Mouse (Mus musculus) embryonic facial prominence, embryonic 12.5 days (tissue): ENCODE measurements around the gene Gm4763. TPM values are rescaled to one million over a fixed set of nuclear protein-coding genes. Genes with fewer than 3 reads are reported as not detected.
A peak's percentile ranks its signal among the peaks of the same experiment; 100 is the strongest.
"Not testable (repeated sequence)": the region's sequence is repeated elsewhere in the genome, so short reads cannot be mapped to it uniquely, and the experiment has no call there.

Experiments used
- ATAC-seq: fragments of 200-750 bp; cut with Nextera tagmentation; 2 replicates; pipeline ENCODE4 v1.8.0; 2017; ENCODE audit not compliant: insufficient number of reproducible peaks, insufficient read depth, low FRiP score, low TSS enrichment
- H3K27ac ChIP-seq: fragments of 300-500 bp; sonication (generic); 2 replicates; pipeline ENCODE4 v1.5.1; 2016; ENCODE audit warnings: mild to moderate bottlenecking
- H3K27me3 ChIP-seq: fragments of 300-500 bp; sonication (generic); 2 replicates; pipeline ENCODE4 v1.6.1; 2016; ENCODE audit warnings: mild to moderate bottlenecking, moderate library complexity
- H3K36me3 ChIP-seq: fragments of 300-500 bp; sonication (generic); 2 replicates; pipeline ENCODE4 v1.6.1; 2016; ENCODE audit warnings: mild to moderate bottlenecking
- H3K4me1 ChIP-seq: fragments of 300-500 bp; sonication (generic); 2 replicates; pipeline ENCODE4 v1.6.1; 2016
- H3K4me2 ChIP-seq: fragments of 300-500 bp; sonication (generic); replicated peaks from 2 replicates; pipeline ENCODE4 v1.6.1; 2016; ENCODE audit warnings: mild to moderate bottlenecking, moderate library complexity
- H3K4me3 ChIP-seq: fragments of 300-500 bp; sonication (generic); 2 replicates; pipeline ENCODE4 v1.5.1; 2016; ENCODE audit warnings: mild to moderate bottlenecking
- H3K9ac ChIP-seq: fragments of 300-500 bp; sonication (generic); 2 replicates; pipeline ENCODE4 v1.6.1; 2016; ENCODE audit warnings: mild to moderate bottlenecking, moderate library complexity
- H3K9me3 ChIP-seq: fragments of 300-500 bp; sonication (generic); 2 replicates; pipeline ENCODE4 v1.6.1; 2016; ENCODE audit warnings: mild to moderate bottlenecking, moderate library complexity
- WGBS: fragments of 180-500 bp; shearing (Covaris S2); methylation state at CpG from one replicate; pipeline ENCODE4 v1.1.7; 2016; 5-methylcytosine and 5-hydroxymethylcytosine counted together
- polyA plus RNA-seq: library from polyadenylated mRNA; unstranded; fragments of >200 nt; fragmentation: Nextera tagmentation; extraction: Ambion mirVana; gene quantifications from 2 replicates; pipeline ENCODE4 v1.2.1, GENCODE M21; 2016

The Gm4763 gene
- polyA plus RNA-seq: not detected in 2 replicates

DNA sequence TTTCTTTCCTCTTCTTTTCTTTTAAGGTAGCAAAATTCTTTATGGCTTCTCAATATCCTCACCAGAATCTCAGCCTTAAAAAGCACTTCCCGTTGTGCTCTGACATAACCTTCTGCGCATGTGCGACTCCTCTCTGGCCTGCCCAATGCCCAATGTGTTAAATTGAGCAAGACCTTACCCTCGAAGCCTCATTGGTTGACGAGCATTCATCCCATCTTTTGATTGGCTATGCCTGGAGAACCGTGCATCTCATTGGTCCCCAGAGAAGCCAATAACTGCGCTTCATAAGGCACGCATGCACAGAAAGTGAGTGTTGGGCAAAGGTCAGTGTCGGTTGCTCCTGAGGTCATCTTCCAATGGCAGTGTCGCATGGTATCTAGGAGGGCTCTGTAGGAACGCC, at the start of gene Gm4763:
Gene Gm4763 (minus strand): TSS at position 101 of the 400 bp plus-strand sequence.
- not testable (repeated sequence) for H3K36me3 ChIP-seq, H3K4me1 ChIP-seq, H3K4me2 ChIP-seq, H3K9me3 ChIP-seq, H3K9ac ChIP-seq, ATAC-seq, H3K27ac ChIP-seq, H3K4me3 ChIP-seq, H3K27me3 ChIP-seq
- 89% methylated on average over 11 of the region's 11 CpGs for whole genome bisulfite sequencing

DNA sequence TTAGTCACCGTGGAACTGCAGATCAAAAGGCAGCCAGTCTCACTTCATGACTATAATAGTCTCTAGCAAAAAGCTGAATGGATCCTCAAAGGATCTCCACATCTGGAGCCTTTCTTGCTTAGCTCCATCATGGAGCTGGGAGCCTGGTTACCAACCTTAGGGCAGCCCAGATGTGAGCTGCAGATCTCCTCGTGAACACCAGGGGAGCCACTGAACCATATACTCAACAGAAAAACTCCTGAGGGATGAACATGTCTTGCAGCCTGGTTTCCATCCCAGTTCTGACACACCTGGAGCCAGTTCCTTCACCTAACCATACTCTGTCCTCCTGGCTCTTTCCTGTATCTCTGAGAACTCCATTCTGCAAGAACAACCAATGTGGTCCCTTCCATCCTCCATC, 49.4 kb upstream of the Gm4763 start:
- Histone ChIP-seq H3K4me3 (no peak overlapping the region), H3K4me2 (no peak overlapping the region), H3K9me3 (no peaks in the 10 kb centered on the region), H3K27ac (no peak overlapping the region), H3K27me3 (no peaks in the 10 kb centered on the region), H3K36me3 (no peaks in the 10 kb centered on the region), H3K4me1 (no peaks in the 10 kb centered on the region), H3K9ac (no peak overlapping the region)
- ATAC-seq: no peak
- whole genome bisulfite sequencing: 76% methylated on average over 2 of the region's 2 CpGs

DNA sequence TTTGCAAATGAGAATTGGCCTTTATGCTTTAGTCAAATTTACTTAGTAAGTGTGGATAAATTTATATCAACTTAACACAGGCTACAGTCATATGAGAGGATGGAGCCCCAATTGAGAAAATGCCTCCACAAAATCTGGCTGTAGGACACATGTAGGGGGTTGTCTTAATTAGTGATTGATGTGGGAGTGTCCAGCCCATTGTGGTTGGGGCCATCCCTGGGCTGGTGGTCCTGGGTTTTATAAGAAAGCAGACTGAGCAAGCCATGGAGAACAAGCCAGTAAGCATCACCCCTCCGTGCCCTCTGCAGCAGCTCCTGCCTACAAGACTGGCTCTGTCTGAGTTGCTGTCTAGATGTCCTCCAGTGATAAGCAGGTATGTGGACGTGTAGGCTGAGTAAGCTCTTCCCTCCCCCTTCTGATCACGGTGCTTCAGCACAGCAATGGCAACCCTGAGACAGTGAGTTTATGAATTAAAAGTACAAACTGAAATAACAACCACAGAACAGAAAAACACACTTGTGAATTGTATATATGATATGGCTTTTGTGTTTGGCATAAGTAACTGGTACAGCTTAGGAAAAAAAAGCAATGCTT, 47.3 kb upstream of the Gm4763 start:
- no peak for ATAC-seq
- H3K4me3 ChIP-seq: no peak overlapping the region
- 59% methylated on average over 3 of the region's 3 CpGs for WGBS

DNA sequence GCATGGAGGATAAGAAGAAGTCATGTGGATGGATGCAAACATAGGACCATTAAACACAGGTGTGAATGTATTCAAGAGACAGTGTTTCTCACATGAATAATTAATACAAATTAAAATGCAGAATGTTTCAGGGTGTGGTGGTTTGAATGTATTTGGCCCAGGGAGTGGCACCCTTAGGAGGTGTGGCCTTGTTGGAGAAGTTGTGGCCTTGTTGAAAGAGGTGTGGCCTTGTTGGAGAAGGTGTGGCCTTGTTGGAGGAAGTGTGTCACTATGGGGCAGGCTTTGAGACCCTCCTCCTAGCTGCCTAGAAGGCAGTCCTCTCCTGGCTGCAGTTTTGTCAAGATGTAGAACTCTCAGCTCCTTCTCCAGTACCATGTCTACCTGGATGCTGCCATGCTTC, 44.7 kb upstream of the Gm4763 start:
- Histone ChIP-seq H3K36me3 (no peaks in the 10 kb centered on the region), H3K9ac (no peak overlapping the region), H3K27ac (no peak overlapping the region), H3K4me3 (no peak overlapping the region), H3K4me1 (no peaks in the 10 kb centered on the region), H3K27me3 (no peaks in the 10 kb centered on the region), H3K4me2 (no peak overlapping the region), H3K9me3 (no peaks in the 10 kb centered on the region)
- ATAC-seq: no peak

More for the DNA sequence above, 47.3 kb upstream of the Gm4763 start:
- H3K4me2 ChIP-seq: no peak overlapping the region
- H3K27ac ChIP-seq: no peak overlapping the region
- no peaks in the 10 kb centered on the region for H3K27me3 ChIP-seq
- no peaks in the 10 kb centered on the region for H3K36me3 ChIP-seq
- H3K9me3 ChIP-seq: no peaks in the 10 kb centered on the region
- no peak overlapping the region for H3K9ac ChIP-seq
- H3K4me1 ChIP-seq: no peaks in the 10 kb centered on the region

DNA sequence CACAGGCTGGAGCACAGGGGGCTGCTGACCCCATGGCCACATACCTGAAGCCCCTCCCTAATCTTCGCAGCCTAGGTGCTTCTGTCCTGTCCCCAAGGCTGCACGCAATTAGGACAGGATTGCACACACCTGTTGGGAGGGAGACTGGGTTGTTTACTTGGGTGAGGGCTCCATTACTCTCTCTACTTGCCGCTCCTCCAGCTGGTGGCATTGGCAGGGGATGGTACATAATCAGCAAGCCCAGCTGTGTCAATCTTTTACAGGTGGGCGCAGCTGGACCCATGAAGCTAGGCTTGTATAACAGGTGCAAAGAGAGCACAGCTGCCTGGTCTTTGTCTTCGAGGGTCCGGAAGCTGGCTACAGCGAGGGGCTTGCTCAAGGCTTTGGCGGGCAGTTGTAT, 35.9 kb upstream of the Gm4763 start:
- Histone ChIP-seq H3K4me1 (no peaks in the 10 kb centered on the region), H3K9ac (no peak overlapping the region), H3K9me3 (no peaks in the 10 kb centered on the region), H3K27me3 (no peaks in the 10 kb centered on the region), H3K36me3 (no peaks in the 10 kb centered on the region), H3K4me2 (no peak overlapping the region), H3K27ac (no peak overlapping the region), H3K4me3 (no peak overlapping the region)
- 89% methylated on average over 8 of the region's 8 CpGs for WGBS
- ATAC-seq: no peak

DNA sequence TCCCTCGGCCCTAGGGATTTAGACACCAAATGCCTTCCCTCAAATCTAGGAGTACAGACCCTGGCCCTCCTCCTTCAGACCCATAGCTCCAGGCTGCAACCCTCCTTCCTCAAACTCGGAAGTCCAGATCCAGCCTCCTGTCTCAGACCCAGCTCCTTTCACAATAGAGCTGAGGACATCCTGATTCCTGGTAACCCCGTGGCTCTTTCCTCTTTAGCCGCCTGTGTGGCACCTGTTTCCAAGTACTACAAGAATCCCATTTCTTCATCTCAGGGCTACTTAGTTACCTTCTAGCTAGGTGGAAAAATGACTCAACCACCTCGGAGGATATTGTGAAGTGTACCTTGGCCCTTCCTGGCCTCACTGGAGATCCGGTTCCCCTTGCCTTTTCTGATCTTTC, 34.5 kb upstream of the Gm4763 start:
- Histone ChIP-seq H3K4me3 (no peak overlapping the region), H3K9me3 (no peaks in the 10 kb centered on the region), H3K36me3 (no peaks in the 10 kb centered on the region), H3K27ac (no peak overlapping the region), H3K9ac (no peak overlapping the region), H3K27me3 (no peaks in the 10 kb centered on the region), H3K4me2 (no peak overlapping the region), H3K4me1 (no peaks in the 10 kb centered on the region)
- ATAC-seq: no peak
- 66% methylated on average over 6 of the region's 6 CpGs for WGBS

DNA sequence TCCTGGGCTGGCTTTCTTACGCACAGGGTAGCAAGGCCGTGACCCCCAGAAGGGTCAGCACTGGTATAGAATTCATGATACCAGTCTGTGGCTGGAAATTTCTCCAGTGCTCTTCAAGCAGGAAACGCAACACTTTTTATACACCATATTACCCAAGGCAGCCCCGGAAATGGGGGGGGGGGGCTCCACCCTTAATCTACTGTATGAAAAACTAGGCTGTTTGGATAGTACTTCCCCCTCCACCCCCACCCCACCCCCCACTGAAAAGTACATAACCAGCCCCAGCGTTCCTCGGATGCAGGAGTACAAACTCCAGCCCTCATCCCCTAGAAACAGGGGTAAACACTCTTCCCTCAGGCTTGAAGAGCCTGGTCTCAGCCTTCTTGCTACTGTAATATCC, 33.5 kb upstream of the Gm4763 start, which contains the start of gene Cd177:
Gene Cd177 (minus strand): TSS at position 101 of the 400 bp plus-strand sequence.
- Histone ChIP-seq H3K36me3 (no peaks in the 10 kb centered on the region), H3K4me1 (no peaks in the 10 kb centered on the region), H3K4me3 (no peak within 1 kb of the TSS), H3K9ac (no peak within 1 kb of the TSS), H3K27me3 (no peaks in the 10 kb centered on the region), H3K4me2 (no peak within 1 kb of the TSS), H3K27ac (no peak within 1 kb of the TSS), H3K9me3 (no peaks in the 10 kb centered on the region)
- 0 out of 2 replicates have a peak, but pooled peaks have one; percentile 35 for ATAC-seq
- WGBS: 73% methylated on average over 6 of the region's 6 CpGs

DNA sequence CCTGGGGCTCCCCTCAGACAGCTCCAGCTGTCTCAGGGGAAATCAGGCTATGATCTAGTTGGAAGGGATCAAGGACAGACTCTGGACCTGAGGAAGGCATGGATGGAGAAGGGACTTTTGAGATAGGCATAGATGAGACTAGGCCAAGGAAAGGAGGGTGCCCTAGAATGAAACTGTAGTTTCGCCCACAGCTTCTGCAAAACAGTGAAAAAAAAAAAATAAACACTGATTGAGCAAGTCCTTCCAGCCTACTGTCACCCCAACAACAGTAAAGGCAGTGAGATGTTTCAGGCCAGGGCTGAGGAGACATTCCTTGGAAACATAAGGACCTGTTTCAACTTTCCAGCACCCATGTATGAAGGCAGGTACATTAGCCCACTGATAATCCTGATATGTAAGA, 31.8 kb upstream of the Gm4763 start:
- WGBS: 71% methylated on average over 1 of the region's 1 CpGs
- Histone ChIP-seq H3K4me2 (no peak overlapping the region), H3K27ac (no peak overlapping the region), H3K36me3 (no peaks in the 10 kb centered on the region), H3K4me3 (no peak overlapping the region), H3K9ac (no peak overlapping the region), H3K4me1 (no peaks in the 10 kb centered on the region), H3K9me3 (no peaks in the 10 kb centered on the region), H3K27me3 (no peaks in the 10 kb centered on the region)
- no peak for ATAC-seq

DNA sequence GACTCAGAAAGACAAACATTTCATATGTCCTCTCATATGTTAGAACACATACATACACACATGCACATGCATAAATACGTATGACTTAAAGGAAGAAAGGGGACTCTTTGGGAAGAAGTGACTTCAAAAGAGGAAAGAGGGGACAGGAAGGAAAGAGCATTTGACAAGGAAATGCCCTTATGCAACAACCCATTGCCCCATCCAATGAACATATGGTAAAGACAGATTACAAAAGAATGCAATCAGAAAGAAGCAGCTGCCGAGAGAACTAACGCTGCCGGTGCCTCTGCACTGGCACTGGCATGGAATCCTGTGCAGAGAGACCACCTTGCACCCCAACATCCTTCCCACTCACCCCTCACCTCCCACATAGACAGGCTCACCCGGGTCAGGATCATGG, 26.8 kb upstream of the Gm4763 start:
- Histone ChIP-seq H3K36me3 (no peaks in the 10 kb centered on the region), H3K4me1 (0 out of 2 replicates have a peak, but pooled peaks cover 6% of the 10 kb centered on the region), H3K27me3 (no peaks in the 10 kb centered on the region), H3K4me3 (no peak overlapping the region), H3K27ac (no peak overlapping the region), H3K9me3 (no peaks in the 10 kb centered on the region), H3K9ac (no peak overlapping the region), H3K4me2 (no peak overlapping the region)
- WGBS: 82% methylated on average over 5 of the region's 5 CpGs
- ATAC-seq: no peak

DNA sequence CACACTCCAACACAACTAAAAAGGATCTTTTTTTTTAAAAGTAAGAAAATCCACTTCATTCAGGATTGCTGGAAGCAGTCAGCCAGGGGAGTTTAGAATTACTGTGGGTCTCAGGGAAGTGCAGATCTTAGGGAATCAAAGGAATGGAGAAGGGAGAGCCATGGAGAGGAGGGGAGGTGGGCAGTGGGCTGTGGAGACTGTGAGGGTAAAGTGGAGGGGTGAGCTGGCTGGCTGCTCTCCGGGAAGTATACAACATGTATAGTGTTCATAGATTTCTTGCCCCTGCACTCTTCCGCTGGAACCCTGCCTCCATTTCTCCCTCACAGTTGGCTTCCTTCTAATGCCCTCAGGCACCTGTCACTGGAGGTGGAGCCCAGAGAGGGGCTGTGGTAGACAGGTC, 24.9 kb upstream of the Gm4763 start:
- H3K27me3 ChIP-seq: no peaks in the 10 kb centered on the region
- H3K27ac ChIP-seq: 0 out of 2 replicates have a peak overlapping the region, but pooled peaks have one; percentile 50
- no peak overlapping the region for H3K4me2 ChIP-seq
- 0 out of 2 replicates have a peak, but pooled peaks cover 6% of the 10 kb centered on the region for H3K4me1 ChIP-seq
- no peak overlapping the region for H3K9ac ChIP-seq
- no peak overlapping the region for H3K4me3 ChIP-seq
- no peaks in the 10 kb centered on the region for H3K36me3 ChIP-seq
- ATAC-seq: no peak
- no peaks in the 10 kb centered on the region for H3K9me3 ChIP-seq
- WGBS: 62% methylated on average over 2 of the region's 2 CpGs

DNA sequence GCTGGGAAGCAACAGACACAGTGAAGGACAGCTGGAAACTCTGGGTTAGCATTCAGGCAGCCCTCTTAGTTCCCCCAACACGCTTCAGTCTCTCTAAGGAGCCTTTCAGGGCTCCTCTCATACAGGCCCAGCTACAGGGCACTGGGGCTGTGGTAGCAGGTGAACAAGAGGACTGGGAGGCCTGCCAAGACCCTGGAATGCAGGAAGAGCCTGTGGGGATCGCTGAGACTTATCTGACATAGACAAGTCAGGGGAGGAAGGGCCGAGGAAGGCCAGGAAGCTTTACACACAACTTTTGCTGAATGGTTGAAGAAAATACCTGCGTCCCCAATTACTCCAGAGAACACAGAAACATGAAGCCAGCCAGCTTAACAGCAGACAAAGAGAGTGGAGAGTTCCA, 24.0 kb upstream of the Gm4763 start:
- no peak for ATAC-seq
- no peaks in the 10 kb centered on the region for H3K9me3 ChIP-seq
- H3K9ac ChIP-seq: no peak overlapping the region
- H3K4me1 ChIP-seq: 0 out of 2 replicates have a peak, but pooled peaks cover 6% of the 10 kb centered on the region
- no peak overlapping the region for H3K4me3 ChIP-seq
- H3K27ac ChIP-seq: 0 out of 2 replicates have a peak overlapping the region, but pooled peaks have one; percentile 50
- WGBS: 43% methylated on average over 4 of the region's 4 CpGs
- no peaks in the 10 kb centered on the region for H3K27me3 ChIP-seq
- no peaks in the 10 kb centered on the region for H3K36me3 ChIP-seq
- no peak overlapping the region for H3K4me2 ChIP-seq

DNA sequence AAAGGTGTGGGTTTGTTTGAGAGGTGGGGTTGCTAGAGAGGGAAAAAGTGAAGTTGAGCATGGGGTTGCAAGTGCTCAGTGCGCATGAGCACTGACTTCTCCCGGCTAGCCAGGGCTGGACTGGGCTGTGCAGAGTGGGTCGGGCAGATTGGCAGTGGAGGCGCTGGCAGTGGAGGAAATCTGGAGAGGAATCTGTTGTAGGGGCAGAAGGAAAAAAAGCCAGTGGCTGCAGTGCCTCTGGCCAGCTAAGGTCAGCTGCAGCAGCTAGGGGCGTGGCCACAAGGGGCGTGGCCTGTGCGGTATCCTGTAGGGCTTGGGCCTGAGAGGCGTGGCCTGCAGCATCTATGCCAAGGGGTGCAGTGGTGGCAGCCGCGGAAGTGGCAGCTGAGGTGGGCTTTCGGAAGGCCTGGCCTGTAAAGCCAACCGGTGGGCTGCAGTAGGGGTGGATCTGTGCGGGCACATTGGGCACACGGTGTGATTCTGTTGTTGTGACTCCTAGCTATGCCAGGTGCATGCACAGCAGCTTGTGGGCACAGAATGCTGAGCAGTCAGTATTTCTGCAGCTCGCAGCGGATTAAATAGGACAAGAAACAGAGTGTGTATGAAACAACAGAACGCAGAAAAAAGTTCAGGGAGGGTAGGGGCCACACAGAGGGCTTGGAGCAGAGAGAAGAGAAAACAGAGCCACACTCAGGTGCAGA, 9.4 kb upstream of the Gm4763 start:
- Histone ChIP-seq H3K9me3 (no peaks in the 10 kb centered on the region), H3K36me3 (no peaks in the 10 kb centered on the region), H3K27me3 (no peaks in the 10 kb centered on the region), H3K4me3 (no peak overlapping the region), H3K4me1 (0 out of 2 replicates have a peak, but pooled peaks cover 9% of the 10 kb centered on the region), H3K27ac (no peak overlapping the region), H3K4me2 (peak overlapping the region; percentile 27), H3K9ac (0 out of 2 replicates have a peak overlapping the region, but pooled peaks have one; percentile 0)
- WGBS: 15% methylated on average over 17 of the region's 17 CpGs
- no peak for ATAC-seq
